Mouse (Mus musculus): ENCODE measurements around the gene Pnpla8. TPM values are rescaled to one million over a fixed set of nuclear protein-coding genes. Genes with fewer than 3 reads are reported as not detected.

Gene Pnpla8
- polyA plus RNA-seq, 1 experiment = 354 TPM

DNA sequence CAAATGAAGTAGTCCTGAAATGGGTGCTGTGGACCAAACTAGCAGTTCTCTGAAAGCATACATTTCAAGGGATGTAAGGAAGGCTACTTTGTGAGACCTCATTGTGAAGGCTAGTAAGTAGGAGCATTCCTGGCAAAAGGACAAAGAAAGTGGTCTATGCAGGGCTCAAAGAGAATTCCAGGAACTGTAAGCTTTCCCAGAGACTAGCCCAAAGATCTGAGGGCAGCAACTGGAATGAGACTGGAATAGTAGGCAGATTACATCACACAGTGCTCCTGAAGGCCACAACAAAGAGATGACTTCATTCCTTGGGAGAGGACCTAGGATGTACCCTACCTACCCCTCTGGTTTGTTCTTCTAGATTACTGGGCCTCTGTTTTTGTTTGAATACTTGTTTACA, 79.6 kb downstream of the Pnpla8 start:
- Histone ChIP-seq H3K4me1 (ENCODE audit: control insufficient read depth, insufficient read depth, low read length) (no peaks in the 10 kb centered on the region), H3K4me3 (ENCODE audit: insufficient read depth, low read depth, low read length) (no peak overlapping the region), H3K27ac (ENCODE audit: insufficient read depth, low read depth, low read length) (no peak overlapping the region)
- no peak for TF ChIP-seq CTCF (IDR thresholded peaks at IDR 0.05; ENCODE audit: insufficient read depth, low read depth, low read length)
- no peak for TF ChIP-seq POLR2A (IDR thresholded peaks at IDR 0.05; ENCODE audit: insufficient read depth, low read depth, low read length)

DNA sequence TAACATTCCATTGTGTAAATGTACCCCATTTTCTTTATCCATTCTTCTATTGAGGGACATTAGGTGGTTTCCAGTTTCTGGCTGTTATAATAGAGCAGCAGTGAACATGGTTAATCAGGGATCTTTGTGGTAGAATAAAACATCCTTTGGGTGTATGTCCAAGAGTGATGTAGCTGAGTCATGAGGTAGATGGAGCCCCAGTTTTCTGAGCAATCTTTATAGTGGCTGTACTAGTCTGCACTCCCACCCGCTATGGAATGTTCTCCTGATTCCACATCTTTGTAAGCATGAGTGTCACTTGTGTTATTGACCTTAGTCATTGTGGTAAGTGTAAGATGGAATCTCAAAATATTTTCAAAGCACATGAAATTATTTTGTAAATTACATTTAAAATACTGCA, 82.8 kb downstream of the Pnpla8 start:
- Histone ChIP-seq H3K4me1 (ENCODE audit: control insufficient read depth, insufficient read depth, low read length) (peaks cover 3% of the 10 kb centered on the region; the same call in 1 of the 2 replicates), H3K27ac (ENCODE audit: insufficient read depth, low read depth, low read length) (no peak overlapping the region), H3K4me3 (ENCODE audit: insufficient read depth, low read depth, low read length) (no peak overlapping the region)
- 88% methylated on average over 1 of the region's 1 CpGs for WGBS
- no peak for TF ChIP-seq POLR2A (IDR thresholded peaks at IDR 0.05; ENCODE audit: insufficient read depth, low read depth, low read length)
- no peak for TF ChIP-seq CTCF (IDR thresholded peaks at IDR 0.05; ENCODE audit: insufficient read depth, low read depth, low read length)

DNA sequence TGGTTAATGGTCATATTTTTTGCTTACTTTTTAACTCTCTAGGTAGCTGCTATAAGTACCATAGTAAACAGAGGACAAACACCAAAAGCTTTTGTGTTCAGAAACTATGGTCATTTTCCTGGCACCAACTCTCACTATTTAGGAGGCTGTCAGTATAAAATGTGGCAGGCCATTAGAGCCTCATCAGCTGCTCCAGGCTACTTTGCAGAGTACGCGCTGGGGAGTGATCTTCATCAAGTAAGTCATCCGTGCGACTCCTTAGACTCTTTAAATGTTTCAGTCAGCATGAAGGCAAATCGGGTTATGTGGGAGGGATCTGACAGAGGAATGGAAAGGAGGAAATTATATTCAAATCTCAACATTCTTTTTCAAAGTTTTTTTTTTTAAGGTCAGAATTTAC, 83.7 kb downstream of the Pnpla8 start:
- 73% methylated on average over 5 of the region's 5 CpGs for WGBS
- peaks cover 3% of the 10 kb centered on the region; the same call in 1 of the 2 replicates for H3K4me1 ChIP-seq (ENCODE audit: control insufficient read depth, insufficient read depth, low read length)
- TF ChIP-seq POLR2A (IDR thresholded peaks at IDR 0.05; ENCODE audit: insufficient read depth, low read depth, low read length) (no peak), CTCF (IDR thresholded peaks at IDR 0.05; ENCODE audit: insufficient read depth, low read depth, low read length) (no peak)
- H3K27ac ChIP-seq (ENCODE audit: insufficient read depth, low read depth, low read length) = no peak overlapping the region
- no peak overlapping the region for H3K4me3 ChIP-seq (ENCODE audit: insufficient read depth, low read depth, low read length)

DNA sequence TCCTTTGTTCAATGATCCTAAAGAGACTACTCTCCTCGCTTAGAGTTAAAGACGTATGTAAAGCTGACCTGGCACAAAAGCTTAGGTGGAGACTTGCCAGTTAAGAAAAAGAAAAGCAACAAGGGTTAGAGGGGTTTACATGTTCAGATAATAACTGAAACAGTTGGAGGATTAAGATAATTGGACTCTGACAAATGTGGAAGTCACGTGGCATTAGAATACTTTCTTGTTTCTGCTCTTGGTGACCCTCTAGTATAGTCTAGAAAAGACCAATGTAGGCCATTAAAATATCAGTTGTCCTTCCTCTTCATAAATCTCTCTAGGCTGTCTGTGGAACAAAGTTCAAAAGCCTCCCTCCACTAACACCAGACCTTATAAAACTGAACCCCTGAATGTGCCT, 87.1 kb downstream of the Pnpla8 start:
- Histone ChIP-seq H3K4me3 (ENCODE audit: insufficient read depth, low read depth, low read length) (no peak overlapping the region), H3K4me1 (ENCODE audit: control insufficient read depth, insufficient read depth, low read length) (peaks cover 3% of the 10 kb centered on the region; the same call in 1 of the 2 replicates), H3K27ac (ENCODE audit: insufficient read depth, low read depth, low read length) (no peak overlapping the region)
- TF ChIP-seq POLR2A (IDR thresholded peaks at IDR 0.05; ENCODE audit: insufficient read depth, low read depth, low read length) (no peak), CTCF (IDR thresholded peaks at IDR 0.05; ENCODE audit: insufficient read depth, low read depth, low read length) (no peak)
- WGBS = 82% methylated on average over 3 of the region's 3 CpGs

DNA sequence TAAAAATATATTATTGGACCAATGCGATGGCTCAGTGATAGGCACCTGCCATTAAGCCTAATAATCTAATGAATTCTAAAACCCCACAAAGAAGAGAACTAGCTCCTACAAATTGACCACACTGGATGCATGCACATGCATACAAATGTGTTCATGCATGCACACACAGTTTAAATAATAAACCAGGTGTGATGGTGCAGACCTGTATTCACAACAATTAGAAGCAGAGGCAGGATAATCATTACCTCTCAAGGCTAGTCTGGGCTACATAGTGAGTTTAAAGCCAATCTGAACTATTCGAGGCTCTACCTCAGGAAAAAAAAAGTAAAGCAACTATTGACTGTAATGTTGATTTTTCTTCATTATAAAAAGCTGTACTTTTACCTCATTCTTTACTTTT, 94.0 kb downstream of the Pnpla8 start:
- TF ChIP-seq POLR2A (IDR thresholded peaks at IDR 0.05; ENCODE audit: insufficient read depth, low read depth, low read length) (no peak), CTCF (IDR thresholded peaks at IDR 0.05; ENCODE audit: insufficient read depth, low read depth, low read length) (no peak)
- 88% methylated on average over 2 of the region's 2 CpGs for WGBS
- no peak overlapping the region for H3K4me3 ChIP-seq (ENCODE audit: insufficient read depth, low read depth, low read length)
- H3K4me1 ChIP-seq (ENCODE audit: control insufficient read depth, insufficient read depth, low read length) = no peaks in the 10 kb centered on the region
- H3K27ac ChIP-seq (ENCODE audit: insufficient read depth, low read depth, low read length) = no peak overlapping the region

DNA sequence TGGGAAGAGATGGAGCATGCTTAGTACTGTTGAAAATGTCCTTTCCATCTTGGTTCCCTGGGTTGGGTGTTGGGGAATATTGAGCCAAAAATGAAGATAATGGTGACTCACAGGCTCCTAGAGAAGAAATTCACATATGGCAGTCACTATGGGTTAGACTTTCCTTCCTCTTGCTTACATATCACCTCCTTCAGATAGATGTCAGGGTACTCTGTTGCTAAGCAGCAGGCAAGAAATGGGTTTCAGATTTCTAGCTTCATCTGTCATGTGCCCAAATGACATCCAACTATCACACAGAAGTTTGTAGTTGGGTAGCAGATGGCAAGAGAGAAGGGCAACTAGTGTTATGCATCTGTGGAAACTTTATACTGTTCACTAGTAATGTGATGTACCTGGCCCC, 103.9 kb downstream of the Pnpla8 start:
- no peak overlapping the region for H3K27ac ChIP-seq (ENCODE audit: insufficient read depth, low read depth, low read length)
- no peaks in the 10 kb centered on the region for H3K4me1 ChIP-seq (ENCODE audit: control insufficient read depth, insufficient read depth, low read length)
- TF ChIP-seq POLR2A (IDR thresholded peaks at IDR 0.05; ENCODE audit: insufficient read depth, low read depth, low read length) (no peak), CTCF (IDR thresholded peaks at IDR 0.05; ENCODE audit: insufficient read depth, low read depth, low read length) (no peak)
- no peak overlapping the region for H3K4me3 ChIP-seq (ENCODE audit: insufficient read depth, low read depth, low read length)

DNA sequence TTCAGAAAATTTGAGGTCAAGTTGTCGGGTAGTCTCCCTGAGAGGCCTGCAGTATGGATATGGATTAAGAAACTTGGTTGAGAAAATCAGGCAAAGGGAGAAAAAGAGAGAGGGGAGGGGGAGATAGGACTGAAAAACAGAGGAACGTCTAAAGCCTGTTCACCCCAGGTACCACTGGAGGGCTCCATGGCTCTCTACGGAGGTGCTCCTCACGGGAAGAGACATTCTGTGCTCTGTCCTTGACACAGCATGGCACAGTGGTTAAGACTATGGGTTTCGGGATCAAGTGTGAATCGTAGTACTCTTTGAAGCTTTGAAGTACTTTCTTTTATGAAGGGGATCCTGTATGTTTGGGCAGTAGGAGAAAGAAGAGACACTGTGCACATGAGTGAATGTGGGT, 106.3 kb downstream of the Pnpla8 start:
- TF ChIP-seq CTCF (IDR thresholded peaks at IDR 0.05; ENCODE audit: insufficient read depth, low read depth, low read length) (no peak), POLR2A (IDR thresholded peaks at IDR 0.05; ENCODE audit: insufficient read depth, low read depth, low read length) (no peak)
- WGBS = 25% methylated on average over 6 of the region's 6 CpGs
- peaks cover 3% of the 10 kb centered on the region for H3K4me1 ChIP-seq (ENCODE audit: control insufficient read depth, insufficient read depth, low read length)
- H3K4me3 ChIP-seq (ENCODE audit: insufficient read depth, low read depth, low read length) = no peak overlapping the region
- no peak overlapping the region for H3K27ac ChIP-seq (ENCODE audit: insufficient read depth, low read depth, low read length)

DNA sequence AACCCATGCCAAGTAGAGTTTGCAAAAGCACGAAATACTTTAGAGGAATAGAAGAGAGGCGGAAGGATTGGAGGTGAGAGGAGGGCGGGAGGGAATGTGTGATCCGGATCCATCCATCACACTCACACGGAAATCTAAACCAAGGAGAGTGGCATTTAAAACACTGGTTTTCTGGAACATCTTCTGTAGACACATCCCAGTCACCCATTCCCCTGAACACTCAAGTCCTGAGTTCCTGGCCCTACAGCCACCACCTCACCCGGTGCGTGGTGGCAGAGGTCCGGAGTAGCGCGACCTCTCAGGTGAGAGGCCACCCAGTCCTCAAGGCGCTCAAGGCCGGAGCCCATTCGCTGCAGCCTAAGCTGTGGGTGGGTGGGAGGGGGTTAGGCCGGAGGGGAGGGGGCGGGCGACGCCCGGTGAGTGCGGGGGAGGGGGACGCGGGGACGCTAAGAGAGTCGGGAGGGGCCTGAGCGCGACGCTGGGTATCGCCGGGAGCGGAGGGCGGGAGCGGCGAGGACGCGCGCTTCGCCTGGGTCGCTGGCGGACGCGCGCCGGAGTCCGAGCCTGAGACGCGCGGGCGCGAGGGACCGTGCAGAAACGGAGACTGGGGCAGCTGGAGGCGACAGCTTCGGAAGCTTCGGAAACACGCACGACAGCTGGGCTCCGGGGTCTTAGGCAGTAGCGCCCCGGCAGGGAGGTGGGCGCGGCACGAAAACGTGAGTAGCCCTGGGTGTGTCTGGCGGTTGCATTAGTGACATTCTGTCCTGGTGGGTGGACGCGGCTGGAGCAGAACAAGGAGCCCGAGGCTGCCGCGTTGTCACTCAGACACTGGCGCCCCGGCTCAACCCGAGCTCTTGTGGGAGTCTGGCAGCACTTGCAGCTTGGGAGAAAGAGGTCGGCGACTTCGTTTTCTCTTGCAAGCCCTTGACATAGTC, 107.5 kb downstream of the Pnpla8 start, which contains the start of gene Nrcam:
Gene Nrcam (plus strand): TSS at position 505 of the 935 bp plus-strand sequence.
- peaks cover 3% of the 10 kb centered on the region for H3K4me1 ChIP-seq (ENCODE audit: control insufficient read depth, insufficient read depth, low read length)
- H3K4me3 ChIP-seq (ENCODE audit: insufficient read depth, low read depth, low read length) = peak within 1 kb of the TSS; percentile 85
- peak within 1 kb of the TSS; percentile 88 for H3K27ac ChIP-seq (ENCODE audit: insufficient read depth, low read depth, low read length)
- WGBS = 4% methylated on average over 74 of the region's 74 CpGs
- peak; percentile 43; the same call in 1 of the 2 replicates for TF ChIP-seq POLR2A (IDR thresholded peaks at IDR 0.05; ENCODE audit: insufficient read depth, low read depth, low read length)
- TF ChIP-seq CTCF (IDR thresholded peaks at IDR 0.05; ENCODE audit: insufficient read depth, low read depth, low read length) = no peak

All from olfactory bulb, adult 2 months (tissue).